Mouse (Mus musculus) hindbrain, postnatal 0 days (tissue): ENCODE results near the gene Plppr1. TPM values are rescaled to one million over a fixed set of nuclear protein-coding genes. Genes with fewer than 3 reads are reported as not detected.
A peak's percentile ranks its signal among the peaks of the same experiment; 100 is the strongest.

Experiments used
- ATAC-seq: fragments of 200-750 bp; cut with Nextera tagmentation; 2 replicates; pipeline ENCODE4 v1.8.0; 2017; ENCODE audit warnings: mild to moderate bottlenecking, moderate TSS enrichment, moderate library complexity
- DNase-seq: peaks from one replicate; pipeline ENCODE4 v3.0.0-alpha.2; 2015; ENCODE audit warnings: low spot score
- H3K27ac ChIP-seq: fragments of 300-500 bp; sonication (generic); 2 replicates; pipeline ENCODE4 v1.5.1; 2014; ENCODE audit warnings: mild to moderate bottlenecking
- H3K27me3 ChIP-seq: fragments of 300-500 bp; sonication (generic); 2 replicates; pipeline ENCODE4 v1.6.1; 2014; ENCODE audit warnings: low read length, mixed read lengths; ENCODE audit not compliant: insufficient read depth
- H3K36me3 ChIP-seq: fragments of 300-500 bp; sonication (generic); 2 replicates; pipeline ENCODE4 v1.6.1; 2014; ENCODE audit warnings: low read length, mixed read lengths; ENCODE audit not compliant: insufficient read depth
- H3K4me1 ChIP-seq: fragments of 300-500 bp; sonication (generic); 2 replicates; pipeline ENCODE4 v1.6.1; 2014; ENCODE audit warnings: antibody characterized with exemption, low read length, mixed read lengths; ENCODE audit not compliant: insufficient read depth
- H3K4me2 ChIP-seq: fragments of 300-500 bp; sonication (generic); 2 replicates; pipeline ENCODE4 v1.6.1; 2014; ENCODE audit warnings: low read depth, mild to moderate bottlenecking, low read length, moderate library complexity, mixed read lengths
- H3K4me3 ChIP-seq: fragments of 300-500 bp; sonication (generic); 2 replicates; pipeline ENCODE4 v1.5.1; 2014; ENCODE audit warnings: low read length
- H3K9ac ChIP-seq: fragments of 300-500 bp; sonication (generic); replicated peaks from 2 replicates; pipeline ENCODE4 v1.6.1; 2014; ENCODE audit warnings: mild to moderate bottlenecking, low read length, moderate library complexity, mixed read lengths
- H3K9me3 ChIP-seq: fragments of 300-500 bp; sonication (generic); 2 replicates; pipeline ENCODE4 v1.6.1; 2016; ENCODE audit warnings: low read length, mixed read lengths
- CTCF ChIP-seq: IDR thresholded peaks from 2 replicates; pipeline ENCODE4 v1.5.1; 2016; ENCODE audit warnings: antibody characterized with exemption, control low read depth, low read depth
- WGBS: fragments of 180-500 bp; shearing (Covaris S2); extraction: QIAGEN DNeasy Blood & Tissue Kit; methylation state at CpG from one replicate; pipeline ENCODE4 v1.1.7; 2014; 5-methylcytosine and 5-hydroxymethylcytosine counted together
- polyA plus RNA-seq: library from polyadenylated mRNA; unstranded; fragments of >200 nt; fragmentation: Nextera tagmentation; extraction: Ambion mirVana; gene quantifications from 2 replicates; pipeline ENCODE4 v1.2.1, GENCODE M21; 2015
- total RNA-seq: library from RNA; depleted of rRNA; stranded (reverse); fragments of >200 nt; gene quantifications from 2 replicates; pipeline ENCODE4 v1.2.3, GENCODE M21; 2014; rRNA removed

Gene Plppr1
- total RNA-seq (38.7 and 46.1 TPM in 2 replicates), polyA plus RNA-seq (53.1 and 54.4 TPM in 2 replicates)

DNA sequence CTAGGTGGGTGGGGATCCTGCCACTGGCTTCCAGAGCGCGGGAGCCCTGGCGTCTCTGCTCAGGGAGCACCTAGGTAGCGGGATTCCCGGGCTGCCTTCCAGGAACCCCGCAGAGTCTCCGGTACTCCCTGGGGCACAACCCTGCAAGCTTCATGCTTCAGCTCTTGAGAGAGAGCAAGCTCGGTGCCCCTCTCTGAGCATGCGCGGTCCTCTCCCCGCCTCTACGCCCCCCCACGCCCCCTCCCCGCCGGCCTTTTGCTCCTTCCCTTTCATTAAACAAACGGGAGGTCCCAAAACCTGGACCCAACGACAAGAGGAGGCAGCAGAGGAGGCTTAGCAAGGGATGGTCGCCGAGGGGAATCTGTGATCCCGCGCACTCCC lies at the start of gene Plppr1:
Gene Plppr1, plus strand, starts transcription at position 253 of the 381 bp plus-strand sequence.
- WGBS, result 0% methylated on average over 21 of the region's 21 CpGs

DNA sequence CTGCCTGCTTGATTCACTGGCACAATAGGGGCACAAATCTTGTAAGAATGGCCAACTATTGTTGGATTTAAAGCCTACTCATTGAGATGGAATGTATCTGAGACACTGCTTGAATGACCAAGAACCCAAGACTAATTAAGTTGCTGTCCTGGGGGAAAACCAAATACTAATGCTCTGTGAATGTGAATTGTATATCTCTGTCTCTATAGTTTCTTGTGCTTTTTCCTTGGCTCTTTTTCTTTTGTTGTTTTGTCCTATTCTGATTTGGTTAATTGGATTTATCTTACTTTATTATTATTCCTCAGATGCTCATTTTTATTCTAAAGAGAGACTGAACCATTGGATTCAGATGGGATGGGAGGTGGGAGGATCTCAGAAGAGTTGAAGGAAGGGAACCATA lies 42.4 kb upstream of the Plppr1 start:
- no peak for TF ChIP-seq CTCF
- Histone ChIP-seq H3K4me3 (no peak overlapping the region), H3K4me2 (no peak overlapping the region), H3K27ac (no peak overlapping the region), H3K36me3 (no peaks in the 10 kb centered on the region), H3K4me1 (no peaks in the 10 kb centered on the region), H3K9me3 (no peaks in the 10 kb centered on the region), H3K9ac (no peak overlapping the region), H3K27me3 (no peaks in the 10 kb centered on the region)
- no peak for DNase-seq
- no peak for ATAC-seq

More for the DNA sequence above, at the start of gene Plppr1:
- Histone ChIP-seq H3K9me3 (no peaks in the 10 kb centered on the region), H3K36me3 (no peaks in the 10 kb centered on the region), H3K4me3 (peak within 1 kb of the TSS; percentile 70), H3K4me1 (peaks cover 23% of the 10 kb centered on the region), H3K27ac (peak within 1 kb of the TSS; percentile 81), H3K4me2 (peak within 1 kb of the TSS; percentile 63), H3K27me3 (no peaks in the 10 kb centered on the region), H3K9ac (peak within 1 kb of the TSS; percentile 59)
- ATAC-seq, result peak; percentile 89
- no peak for TF ChIP-seq CTCF
- peak; percentile 87 for DNase-seq

- ATAC-seq (no peak), DNase-seq (no peak)
- Histone ChIP-seq H3K27me3 (no peaks in the 10 kb centered on the region), H3K4me3 (no peak overlapping the region), H3K9me3 (no peaks in the 10 kb centered on the region), H3K9ac (no peak overlapping the region), H3K36me3 (no peaks in the 10 kb centered on the region), H3K27ac (no peak overlapping the region), H3K4me1 (no peaks in the 10 kb centered on the region), H3K4me2 (no peak overlapping the region)
- 93% methylated on average over 1 of the region's 1 CpGs for WGBS
- TF ChIP-seq CTCF, result no peak
Observed at GRCm38 (mm10) chr4:49023221-49023620, 35.9 kb upstream of the Plppr1 start.

GRCm38 (mm10) chr4:49038311-49038710 lies 20.8 kb upstream of the Plppr1 start:
- no peak for DNase-seq
- Histone ChIP-seq H3K4me2 (no peak overlapping the region), H3K9me3 (no peaks in the 10 kb centered on the region), H3K4me1 (no peaks in the 10 kb centered on the region; the same call in 1 of the 2 replicates), H3K36me3 (no peaks in the 10 kb centered on the region), H3K27ac (no peak overlapping the region), H3K4me3 (no peak overlapping the region), H3K27me3 (no peaks in the 10 kb centered on the region), H3K9ac (no peak overlapping the region)
- no peak for ATAC-seq
- WGBS, result 52% methylated on average over 4 of the region's 4 CpGs
- TF ChIP-seq CTCF, result no peak

DNA sequence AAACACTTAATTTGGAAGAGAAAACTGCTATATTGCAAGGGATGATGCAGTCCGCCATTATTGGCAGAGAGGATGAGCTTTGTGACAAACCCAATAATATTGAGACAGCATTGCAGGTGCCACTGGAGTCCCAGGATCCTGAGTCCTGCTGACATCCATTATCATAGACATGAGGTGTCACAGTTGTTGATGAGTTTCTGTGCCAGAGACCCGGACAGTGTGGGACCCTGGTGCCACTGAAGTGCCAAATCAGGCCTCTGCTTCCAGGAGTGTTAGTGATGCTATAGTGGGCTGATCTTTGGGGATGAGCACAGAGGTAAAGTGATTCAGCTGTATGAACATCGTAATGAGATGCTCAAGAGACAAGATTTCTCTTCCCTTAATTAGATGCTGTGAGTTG lies 19.2 kb upstream of the Plppr1 start:
- H3K27ac ChIP-seq, result no peak overlapping the region

GRCm38 (mm10) chr4:49041655-49042054 lies 17.4 kb upstream of the Plppr1 start:
- H3K27me3 ChIP-seq, result no peaks in the 10 kb centered on the region
- H3K27ac ChIP-seq, result no peak overlapping the region; the same call in 1 of the 2 replicates
- H3K9ac ChIP-seq, result no peak overlapping the region
- TF ChIP-seq CTCF, result no peak
- peak; percentile 93 for ATAC-seq
- DNase-seq, result peak; percentile 87
- H3K36me3 ChIP-seq, result no peaks in the 10 kb centered on the region
- H3K4me2 ChIP-seq, result no peak overlapping the region
- no peak overlapping the region for H3K4me3 ChIP-seq
- H3K9me3 ChIP-seq, result no peaks in the 10 kb centered on the region
- H3K4me1 ChIP-seq, result no peaks in the 10 kb centered on the region; the same call in 1 of the 2 replicates
- 27% methylated on average over 1 of the region's 1 CpGs for WGBS

More for the DNA sequence above, 19.2 kb upstream of the Plppr1 start:
- no peaks in the 10 kb centered on the region for H3K9me3 ChIP-seq
- no peak overlapping the region for H3K4me3 ChIP-seq
- WGBS, result 57% methylated on average over 3 of the region's 3 CpGs
- H3K27me3 ChIP-seq, result no peaks in the 10 kb centered on the region
- H3K36me3 ChIP-seq, result no peaks in the 10 kb centered on the region
- no peak overlapping the region for H3K4me2 ChIP-seq
- H3K4me1 ChIP-seq, result no peaks in the 10 kb centered on the region; the same call in 1 of the 2 replicates
- peak; percentile 76 for ATAC-seq
- DNase-seq, result peak; percentile 51
- no peak overlapping the region for H3K9ac ChIP-seq
- no peak for TF ChIP-seq CTCF

- DNase-seq (no peak), ATAC-seq (no peak)
- Histone ChIP-seq H3K9me3 (no peaks in the 10 kb centered on the region), H3K36me3 (no peaks in the 10 kb centered on the region), H3K9ac (no peak overlapping the region), H3K4me1 (no peaks in the 10 kb centered on the region), H3K27ac (no peak overlapping the region), H3K27me3 (no peaks in the 10 kb centered on the region), H3K4me2 (no peak overlapping the region), H3K4me3 (no peak overlapping the region)
- 46% methylated on average over 1 of the region's 1 CpGs for WGBS
- no peak for TF ChIP-seq CTCF
Observed at GRCm38 (mm10) chr4:49050628-49051027, 8.4 kb upstream of the Plppr1 start.
